Mouse (Mus musculus): ENCODE measurements at regions not wholly inside any gene's neighbourhood (a gene's known extent, or its start where the extent isn't known, plus 50 kb on each side); places are given as distances from the start of the nearest gene placed in this dataset.

DNA sequence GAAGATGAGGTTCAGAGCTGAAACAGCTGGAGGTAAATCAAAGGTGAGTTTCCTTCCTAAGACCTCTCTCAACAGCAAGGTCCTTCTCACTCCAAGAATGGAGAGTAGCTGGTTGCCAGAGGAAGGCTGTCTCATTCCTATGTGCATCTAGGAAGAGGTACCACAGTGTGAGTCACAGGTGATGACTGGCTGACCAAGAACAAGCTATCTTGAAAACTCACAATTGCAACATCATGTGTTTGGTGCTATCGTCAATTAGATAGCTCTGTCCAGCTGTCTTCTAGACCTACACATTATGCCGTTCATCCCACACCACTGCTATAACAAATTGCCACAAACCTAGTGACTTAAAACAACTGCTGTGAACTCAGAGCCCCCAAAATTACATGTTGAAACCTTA is 72.3 kb upstream of the Skap2 start:
- Histone ChIP-seq H3K4me1 (ENCODE audit: control insufficient read depth, insufficient read depth, low read length) (no peaks in the 10 kb centered on the region), H3K27ac (ENCODE audit: insufficient read depth, low read length) (no peak overlapping the region), H3K4me3 (ENCODE audit: insufficient read depth, low read length) (no peak overlapping the region)
- TF ChIP-seq CTCF (IDR thresholded peaks at IDR 0.05; ENCODE audit: extremely low read depth, insufficient read depth, low read length) (no peak), POLR2A (IDR thresholded peaks at IDR 0.05; ENCODE audit: extremely low read depth, insufficient read depth, low read length) (no peak)

DNA sequence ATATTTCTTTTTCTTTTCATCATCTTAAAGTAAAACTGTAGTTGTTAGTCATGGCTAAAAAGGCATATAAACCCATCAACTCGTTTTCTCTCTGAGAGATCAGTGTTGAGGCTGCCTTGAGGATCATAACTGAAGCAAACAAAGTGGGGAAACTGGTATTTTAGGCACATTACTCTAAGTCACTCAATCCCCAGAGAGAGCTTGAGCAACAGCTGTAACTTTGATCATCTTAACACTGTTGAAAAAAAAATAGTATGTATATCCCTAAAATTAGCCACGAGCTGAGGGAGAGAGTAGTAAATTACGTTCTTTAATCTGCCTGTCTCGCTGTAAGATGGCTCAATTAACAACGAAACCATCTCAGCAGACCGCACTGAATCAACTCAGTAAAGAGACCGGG is 67.2 kb upstream of the Skap2 start:
- H3K4me1 ChIP-seq (ENCODE audit: control insufficient read depth, insufficient read depth, low read length) = no peaks in the 10 kb centered on the region
- no peak overlapping the region for H3K27ac ChIP-seq (ENCODE audit: insufficient read depth, low read length)
- TF ChIP-seq POLR2A (IDR thresholded peaks at IDR 0.05; ENCODE audit: extremely low read depth, insufficient read depth, low read length) (no peak), CTCF (IDR thresholded peaks at IDR 0.05; ENCODE audit: extremely low read depth, insufficient read depth, low read length) (no peak)
- H3K4me3 ChIP-seq (ENCODE audit: insufficient read depth, low read length) = no peak overlapping the region

DNA sequence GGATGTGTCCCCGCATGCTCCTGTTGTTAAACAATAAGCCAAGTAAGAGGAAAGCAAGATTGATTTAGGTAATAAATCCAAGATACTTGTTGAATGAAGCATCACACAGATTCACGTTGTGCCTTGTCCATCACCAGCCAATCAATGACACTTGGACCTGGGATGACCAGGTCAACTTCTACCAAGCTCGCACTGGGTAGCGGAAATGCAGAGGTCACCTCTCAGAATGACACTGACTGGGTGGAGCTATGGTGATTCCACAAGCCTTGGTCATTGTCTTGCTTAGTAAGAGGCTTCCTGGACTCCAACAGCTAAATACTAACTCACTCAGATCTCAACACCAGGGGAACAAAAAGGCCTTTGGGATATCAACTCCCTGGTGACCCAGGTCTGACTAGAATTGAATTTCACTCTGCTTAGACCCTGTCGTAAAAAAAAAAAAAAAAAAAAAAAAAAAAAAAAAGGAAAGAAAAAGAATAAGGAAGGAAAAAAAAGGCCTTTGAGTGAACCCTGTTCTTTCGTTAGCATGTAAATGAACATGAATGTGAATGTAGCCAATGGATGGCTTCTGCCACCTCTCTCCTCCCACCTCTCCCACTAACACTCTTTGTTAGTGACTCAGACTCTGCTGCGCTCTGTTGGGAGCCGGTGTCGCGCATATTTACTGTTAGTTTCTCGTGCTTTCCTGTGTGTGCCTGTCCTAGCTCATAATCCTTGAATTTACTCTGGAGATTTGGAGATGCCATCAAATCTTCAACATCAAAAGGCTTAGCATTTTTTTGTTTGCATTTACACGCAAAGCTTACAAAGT is 66.4 kb upstream of the Skap2 start:
- TF ChIP-seq POLR2A (IDR thresholded peaks at IDR 0.05; ENCODE audit: extremely low read depth, insufficient read depth, low read length) = no peak
- TF ChIP-seq CTCF (IDR thresholded peaks at IDR 0.05; ENCODE audit: extremely low read depth, insufficient read depth, low read length) = no peak
- Histone ChIP-seq H3K4me3 (ENCODE audit: insufficient read depth, low read length) (no peak overlapping the region), H3K4me1 (ENCODE audit: control insufficient read depth, insufficient read depth, low read length) (no peaks in the 10 kb centered on the region), H3K27ac (ENCODE audit: insufficient read depth, low read length) (no peak overlapping the region)

- no peak overlapping the region for H3K27ac ChIP-seq (ENCODE audit: insufficient read depth, low read length)
- no peak overlapping the region for H3K4me3 ChIP-seq (ENCODE audit: insufficient read depth, low read length)
- H3K4me1 ChIP-seq (ENCODE audit: control insufficient read depth, insufficient read depth, low read length) = no peaks in the 10 kb centered on the region
- TF ChIP-seq POLR2A (IDR thresholded peaks at IDR 0.05; ENCODE audit: extremely low read depth, insufficient read depth, low read length) = no peak
- no peak for TF ChIP-seq CTCF (IDR thresholded peaks at IDR 0.05; ENCODE audit: extremely low read depth, insufficient read depth, low read length)
Measured at GRCm38 (mm10) chr6:52076179-52076932, 64.0 kb upstream of the Skap2 start.

- Histone ChIP-seq H3K4me1 (ENCODE audit: control insufficient read depth, insufficient read depth, low read length) (no peaks in the 10 kb centered on the region), H3K4me3 (ENCODE audit: insufficient read depth, low read length) (no peak overlapping the region), H3K27ac (ENCODE audit: insufficient read depth, low read length) (no peak overlapping the region)
- TF ChIP-seq CTCF (IDR thresholded peaks at IDR 0.05; ENCODE audit: extremely low read depth, insufficient read depth, low read length) (no peak), POLR2A (IDR thresholded peaks at IDR 0.05; ENCODE audit: extremely low read depth, insufficient read depth, low read length) (no peak)
Measured at GRCm38 (mm10) chr6:52074904-52075303, 62.6 kb upstream of the Skap2 start.

DNA sequence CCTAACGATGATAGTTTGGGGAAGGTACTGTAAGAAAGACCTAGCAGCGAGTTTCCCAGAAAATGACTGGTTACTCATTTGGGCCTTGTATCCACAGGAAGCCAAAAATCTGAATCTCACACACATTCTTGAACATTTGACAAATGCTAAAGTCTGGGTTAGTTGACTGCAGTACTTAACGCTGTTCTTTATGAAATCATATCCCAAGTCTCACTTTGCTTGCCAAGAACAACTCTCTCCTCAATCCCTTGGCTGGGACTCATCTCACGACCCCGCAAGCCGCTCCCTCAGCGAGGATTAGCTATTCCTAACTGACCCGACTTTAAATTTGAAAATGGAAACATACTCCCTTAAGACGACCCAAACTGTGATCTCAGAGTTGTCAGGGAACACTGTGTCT is 54.8 kb upstream of the Skap2 start:
- Histone ChIP-seq H3K27ac (ENCODE audit: insufficient read depth, low read length) (no peak overlapping the region), H3K4me1 (ENCODE audit: control insufficient read depth, insufficient read depth, low read length) (no peaks in the 10 kb centered on the region), H3K4me3 (ENCODE audit: insufficient read depth, low read length) (no peak overlapping the region)
- TF ChIP-seq CTCF (IDR thresholded peaks at IDR 0.05; ENCODE audit: extremely low read depth, insufficient read depth, low read length) = no peak
- TF ChIP-seq POLR2A (IDR thresholded peaks at IDR 0.05; ENCODE audit: extremely low read depth, insufficient read depth, low read length) = no peak

DNA sequence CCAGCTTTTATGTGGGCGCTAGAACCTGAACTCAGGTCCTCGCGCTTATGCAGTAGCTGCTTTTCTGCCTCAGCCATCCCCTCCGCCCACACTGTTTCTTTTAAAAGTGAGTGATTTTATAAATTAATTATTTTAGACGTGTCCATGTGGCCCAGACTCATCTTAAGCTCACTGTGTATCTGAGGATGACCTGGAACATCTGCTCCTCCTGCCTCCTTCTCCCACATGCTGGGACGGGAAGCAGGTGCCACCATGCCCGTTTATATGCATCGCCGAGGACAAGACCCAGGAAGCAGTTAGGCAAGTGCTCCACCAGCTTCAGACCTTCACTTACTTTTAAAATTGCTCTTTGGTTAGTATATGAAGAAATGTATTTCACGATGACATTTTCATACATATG is 53.3 kb upstream of the Skap2 start:
- Histone ChIP-seq H3K27ac (ENCODE audit: insufficient read depth, low read length) (no peak overlapping the region), H3K4me1 (ENCODE audit: control insufficient read depth, insufficient read depth, low read length) (no peaks in the 10 kb centered on the region), H3K4me3 (ENCODE audit: insufficient read depth, low read length) (no peak overlapping the region)
- no peak for TF ChIP-seq CTCF (IDR thresholded peaks at IDR 0.05; ENCODE audit: extremely low read depth, insufficient read depth, low read length)
- TF ChIP-seq POLR2A (IDR thresholded peaks at IDR 0.05; ENCODE audit: extremely low read depth, insufficient read depth, low read length) = no peak

- Histone ChIP-seq H3K4me3 (ENCODE audit: insufficient read depth, low read length) (no peak overlapping the region), H3K4me1 (ENCODE audit: control insufficient read depth, insufficient read depth, low read length) (no peaks in the 10 kb centered on the region; the same call in 1 of the 2 replicates), H3K27ac (ENCODE audit: insufficient read depth, low read length) (peak overlapping the region; percentile 92; the same call in 1 of the 2 replicates)
- no peak for TF ChIP-seq CTCF (IDR thresholded peaks at IDR 0.05; ENCODE audit: extremely low read depth, insufficient read depth, low read length)
- TF ChIP-seq POLR2A (IDR thresholded peaks at IDR 0.05; ENCODE audit: extremely low read depth, insufficient read depth, low read length) = no peak
Measured at GRCm38 (mm10) chr6:52064176-52065015, 52.0 kb upstream of the Skap2 start.
